ENCODE assay signal across 21 mouse cellular contexts in the genomic region with DNA sequence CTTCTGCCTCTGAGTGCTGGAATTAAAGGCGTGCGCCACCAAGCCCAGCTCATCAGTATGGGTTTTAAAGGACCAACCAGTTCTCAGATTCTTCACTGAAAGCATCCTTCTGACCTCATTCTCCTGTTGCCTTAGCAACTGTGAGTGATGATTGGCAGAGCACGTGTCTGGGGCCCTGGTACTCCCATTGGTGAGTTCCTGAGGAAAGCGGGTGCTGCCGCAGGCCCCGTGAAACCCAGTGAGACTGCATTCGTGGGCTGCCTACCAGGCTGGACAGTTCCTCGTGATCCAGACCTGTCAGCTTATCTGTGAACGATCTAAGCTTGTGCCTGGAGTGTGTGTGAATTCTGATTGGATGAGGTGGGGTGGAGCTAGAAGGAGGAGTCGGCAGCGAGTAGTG. TPM values are rescaled to one million over a fixed set of nuclear protein-coding genes. Genes with fewer than 3 reads are reported as not detected.
DNase-seq lines count a peak whose midpoint lies in the region; ATAC-seq and TF ChIP-seq lines count a peak whose summit lies in the region.
"Had no signal": no experiment of that assay in that cellular context is flagged by ENCODE, and none has a peak within 500 bp of the region (broad histone marks: within the 10 kb centered on the region; RNA-seq: fewer than 3 reads in every experiment).

No protein-coding gene starts in this region.

- ATAC-seq in forebrain, embryonic 16.5 days: peak; percentile 27; the same call in 1 of the 2 replicates
- no peak for ATAC-seq in forebrain, embryonic 12.5 days (ENCODE audit: low FRiP score)
- peak; percentile 69 for ATAC-seq in hindbrain, postnatal 0 days
- no peak for ATAC-seq in hindbrain, embryonic 14.5 days (ENCODE audit: low FRiP score)
- no peak for ATAC-seq in neural tube, embryonic 11.5 days (ENCODE audit: insufficient read depth, low FRiP score, low TSS enrichment)
- no peak for ATAC-seq in neural tube, embryonic 15.5 days (ENCODE audit: low FRiP score)
- peak; percentile 73 for ATAC-seq in midbrain, postnatal 0 days (ENCODE audit: low FRiP score)
- ATAC-seq: activated CD4-positive, CD25-positive, alpha-beta regulatory T cell, adult 4 months; CD4-positive, CD25-positive, alpha-beta regulatory T cell, adult 4 months; lung, postnatal 0 days; Patski had no signal

- no peak for TF ChIP-seq POLR2A in thymus, adult 2 months (IDR thresholded peaks at IDR 0.05; ENCODE audit: control insufficient read depth, extremely low read depth, insufficient read depth, low read length, poor library complexity)

- TF ChIP-seq CTCF in hindbrain, postnatal 0 days (IDR thresholded peaks at IDR 0.05; ENCODE audit: low read depth): no peak
- no peak for TF ChIP-seq CTCF in midbrain, postnatal 0 days (IDR thresholded peaks at IDR 0.05)
- TF ChIP-seq CTCF in thymus, adult 2 months (IDR thresholded peaks at IDR 0.05; ENCODE audit: borderline replicate concordance, control insufficient read depth, extremely low read depth, insufficient read depth, low read length, poor library complexity): no peak

- no peaks in the 10 kb centered on the region for H3K36me3 ChIP-seq in forebrain, embryonic 16.5 days (ENCODE audit: control insufficient read depth, insufficient read depth)
- H3K36me3 ChIP-seq in forebrain, embryonic 12.5 days (replicated peaks): no peaks in the 10 kb centered on the region
- no peaks in the 10 kb centered on the region for H3K36me3 ChIP-seq in hindbrain, postnatal 0 days (ENCODE audit: insufficient read depth, low read length)
- no peaks in the 10 kb centered on the region for H3K36me3 ChIP-seq in hindbrain, embryonic 14.5 days (replicated peaks; ENCODE audit: control insufficient read depth, insufficient read depth)
- H3K36me3 ChIP-seq in neural tube, embryonic 11.5 days (ENCODE audit: control insufficient read depth, insufficient read depth, low read length): no peaks in the 10 kb centered on the region
- H3K36me3 ChIP-seq in neural tube, embryonic 15.5 days: no peaks in the 10 kb centered on the region
- H3K36me3 ChIP-seq in midbrain, postnatal 0 days (ENCODE audit: insufficient read depth, low read length): no peaks in the 10 kb centered on the region
- no peaks in the 10 kb centered on the region for H3K36me3 ChIP-seq in thymus, adult 2 months (ENCODE audit: control insufficient read depth, insufficient read depth, low read length)
- H3K36me3 ChIP-seq: heart, embryonic 15.5 days; midbrain, embryonic 12.5 days had no signal

- H3K4me2 ChIP-seq in forebrain, embryonic 16.5 days (ENCODE audit: low read length): no peak overlapping the region
- no peak overlapping the region for H3K4me2 ChIP-seq in forebrain, embryonic 12.5 days
- no peak overlapping the region for H3K4me2 ChIP-seq in hindbrain, postnatal 0 days (ENCODE audit: low read depth, low read length)
- no peak overlapping the region for H3K4me2 ChIP-seq in hindbrain, embryonic 14.5 days (replicated peaks)
- no peak overlapping the region for H3K4me2 ChIP-seq in neural tube, embryonic 11.5 days (ENCODE audit: low read depth)
- H3K4me2 ChIP-seq in neural tube, embryonic 15.5 days: no peak overlapping the region
- no peak overlapping the region for H3K4me2 ChIP-seq in midbrain, postnatal 0 days (ENCODE audit: low read depth, low read length, poor library complexity, severe bottlenecking)
- H3K4me2 ChIP-seq: heart, embryonic 15.5 days; midbrain, embryonic 12.5 days had no signal

- H3K27me3 ChIP-seq in forebrain, embryonic 16.5 days (replicated peaks; ENCODE audit: control insufficient read depth, insufficient read depth, low read length): no peaks in the 10 kb centered on the region
- H3K27me3 ChIP-seq in forebrain, embryonic 12.5 days: no peaks in the 10 kb centered on the region
- H3K27me3 ChIP-seq in hindbrain, postnatal 0 days (ENCODE audit: insufficient read depth, low read length): no peaks in the 10 kb centered on the region
- H3K27me3 ChIP-seq in hindbrain, embryonic 14.5 days (ENCODE audit: control insufficient read depth, insufficient read depth, low read length): no peaks in the 10 kb centered on the region
- no peaks in the 10 kb centered on the region for H3K27me3 ChIP-seq in neural tube, embryonic 11.5 days (ENCODE audit: control insufficient read depth, insufficient read depth, low read length)
- H3K27me3 ChIP-seq in neural tube, embryonic 15.5 days (replicated peaks): no peaks in the 10 kb centered on the region
- no peaks in the 10 kb centered on the region for H3K27me3 ChIP-seq in midbrain, postnatal 0 days (ENCODE audit: insufficient read depth, low read length)
- H3K27me3 ChIP-seq in thymus, adult 2 months (ENCODE audit: control insufficient read depth, insufficient read depth, low read length): no peaks in the 10 kb centered on the region
- H3K27me3 ChIP-seq: heart, embryonic 15.5 days; midbrain, embryonic 12.5 days; Patski had no signal

- H3K4me1 ChIP-seq in forebrain, embryonic 16.5 days (replicated peaks; ENCODE audit: control insufficient read depth, insufficient read depth, low read length): no peaks in the 10 kb centered on the region
- H3K4me1 ChIP-seq in forebrain, embryonic 12.5 days: 0 out of 2 replicates have a peak, but pooled peaks cover 3% of the 10 kb centered on the region
- no peaks in the 10 kb centered on the region for H3K4me1 ChIP-seq in hindbrain, postnatal 0 days (ENCODE audit: insufficient read depth, low read length)
- H3K4me1 ChIP-seq in hindbrain, embryonic 14.5 days (replicated peaks; ENCODE audit: control insufficient read depth, insufficient read depth, low read length): no peaks in the 10 kb centered on the region
- H3K4me1 ChIP-seq in neural tube, embryonic 11.5 days (ENCODE audit: control insufficient read depth, insufficient read depth, low read length): no peaks in the 10 kb centered on the region
- H3K4me1 ChIP-seq in neural tube, embryonic 15.5 days: peaks cover 17% of the 10 kb centered on the region
- H3K4me1 ChIP-seq in midbrain, postnatal 0 days (ENCODE audit: insufficient read depth, low read length): no peaks in the 10 kb centered on the region
- no peaks in the 10 kb centered on the region for H3K4me1 ChIP-seq in thymus, adult 2 months (replicated peaks; ENCODE audit: control insufficient read depth, insufficient read depth, low read length)
- H3K4me1 ChIP-seq: midbrain, embryonic 12.5 days had no signal

- peak; percentile 40 for DNase-seq in hindbrain, postnatal 0 days (ENCODE audit: low spot score)
- DNase-seq in hindbrain, embryonic 14.5 days (ENCODE audit: low spot score): no peak
- DNase-seq in neural tube, embryonic 11.5 days (ENCODE audit: low spot score): peak; percentile 2
- DNase-seq in midbrain, postnatal 0 days (ENCODE audit: low spot score): peak; percentile 48
- no peak for DNase-seq in thymus, adult 2 months
- DNase-seq: adrenal gland, adult 8-10 months; cerebellum, adult 8-10 months; cerebellum, postnatal 36 days; heart, postnatal 36 days; kidney, adult 2 months; thymus, postnatal 36 days had no signal

- WGBS in forebrain, embryonic 16.5 days: 59% methylated on average over 11 of the region's 11 CpGs
- WGBS in forebrain, embryonic 12.5 days: 68% methylated on average over 11 of the region's 11 CpGs
- 52% methylated on average over 11 of the region's 11 CpGs for WGBS in hindbrain, postnatal 0 days
- WGBS in hindbrain, embryonic 14.5 days: 60% methylated on average over 11 of the region's 11 CpGs
- WGBS in neural tube, embryonic 11.5 days: 66% methylated on average over 11 of the region's 11 CpGs
- 69% methylated on average over 11 of the region's 11 CpGs for WGBS in neural tube, embryonic 15.5 days
- WGBS in midbrain, postnatal 0 days: 56% methylated on average over 11 of the region's 11 CpGs
- WGBS in thymus, adult 2 months: 83% methylated on average over 11 of the region's 11 CpGs

- no peaks in the 10 kb centered on the region for H3K9me3 ChIP-seq in forebrain, embryonic 16.5 days (ENCODE audit: control insufficient read depth, low read length)
- H3K9me3 ChIP-seq in forebrain, embryonic 12.5 days: no peaks in the 10 kb centered on the region
- H3K9me3 ChIP-seq in hindbrain, postnatal 0 days (ENCODE audit: low read length): no peaks in the 10 kb centered on the region
- no peaks in the 10 kb centered on the region for H3K9me3 ChIP-seq in hindbrain, embryonic 14.5 days (ENCODE audit: control insufficient read depth, low read length)
- no peaks in the 10 kb centered on the region for H3K9me3 ChIP-seq in neural tube, embryonic 11.5 days (ENCODE audit: control insufficient read depth, low read length)
- no peaks in the 10 kb centered on the region for H3K9me3 ChIP-seq in neural tube, embryonic 15.5 days (replicated peaks)
- H3K9me3 ChIP-seq in midbrain, postnatal 0 days (ENCODE audit: low read length): no peaks in the 10 kb centered on the region
- H3K9me3 ChIP-seq: heart, embryonic 15.5 days; midbrain, embryonic 12.5 days had no signal

- H3K9ac ChIP-seq in forebrain, embryonic 16.5 days (replicated peaks; ENCODE audit: low read depth, low read length): no peak overlapping the region
- no peak overlapping the region for H3K9ac ChIP-seq in forebrain, embryonic 12.5 days
- no peak overlapping the region for H3K9ac ChIP-seq in hindbrain, postnatal 0 days (replicated peaks; ENCODE audit: low read length)
- no peak overlapping the region for H3K9ac ChIP-seq in hindbrain, embryonic 14.5 days
- no peak overlapping the region for H3K9ac ChIP-seq in neural tube, embryonic 11.5 days (ENCODE audit: low read length)
- H3K9ac ChIP-seq in neural tube, embryonic 15.5 days (replicated peaks): no peak overlapping the region
- no peak overlapping the region for H3K9ac ChIP-seq in midbrain, postnatal 0 days (replicated peaks; ENCODE audit: low read length, poor library complexity, severe bottlenecking)
- H3K9ac ChIP-seq: heart, embryonic 15.5 days; midbrain, embryonic 12.5 days had no signal

- no peak overlapping the region for H3K4me3 ChIP-seq in forebrain, embryonic 16.5 days (replicated peaks; ENCODE audit: low read length)
- no peak overlapping the region for H3K4me3 ChIP-seq in forebrain, embryonic 12.5 days (replicated peaks)
- no peak overlapping the region for H3K4me3 ChIP-seq in hindbrain, postnatal 0 days (ENCODE audit: low read length)
- no peak overlapping the region for H3K4me3 ChIP-seq in hindbrain, embryonic 14.5 days (replicated peaks; ENCODE audit: low read length)
- H3K4me3 ChIP-seq in neural tube, embryonic 11.5 days (ENCODE audit: low read depth, low read length): no peak overlapping the region
- no peak overlapping the region for H3K4me3 ChIP-seq in neural tube, embryonic 15.5 days (replicated peaks)
- no peak overlapping the region for H3K4me3 ChIP-seq in midbrain, postnatal 0 days (ENCODE audit: low read depth, low read length)
- H3K4me3 ChIP-seq in thymus, adult 2 months (ENCODE audit: control insufficient read depth, insufficient read depth, low read length): no peak overlapping the region
- H3K4me3 ChIP-seq: heart, embryonic 15.5 days; midbrain, embryonic 12.5 days had no signal

- no peak overlapping the region for H3K27ac ChIP-seq in forebrain, embryonic 16.5 days (ENCODE audit: low read length)
- H3K27ac ChIP-seq in forebrain, embryonic 12.5 days: no peak overlapping the region
- no peak overlapping the region for H3K27ac ChIP-seq in hindbrain, postnatal 0 days
- H3K27ac ChIP-seq in hindbrain, embryonic 14.5 days: no peak overlapping the region
- H3K27ac ChIP-seq in neural tube, embryonic 11.5 days (ENCODE audit: low read depth, low read length): no peak overlapping the region
- no peak overlapping the region for H3K27ac ChIP-seq in neural tube, embryonic 15.5 days (replicated peaks)
- H3K27ac ChIP-seq in midbrain, postnatal 0 days (ENCODE audit: low read depth, low read length): no peak overlapping the region
- H3K27ac ChIP-seq in thymus, adult 2 months (ENCODE audit: control insufficient read depth, insufficient read depth, low read length): no peak overlapping the region
- H3K27ac ChIP-seq: heart, embryonic 15.5 days; kidney, postnatal 0 days; midbrain, embryonic 12.5 days had no signal

RNA-seq across cellular contexts. Expression of a gene that starts 45.0 kb away (rescaled TPM):
- 18.5 and 20.6 TPM in 2 replicates for polyA plus RNA-seq in forebrain, embryonic 16.5 days (2015; fragmentation: Nextera tagmentation; extraction: Ambion mirVana)
- 18.6 and 22.9 TPM in 2 replicates for polyA plus RNA-seq in forebrain, embryonic 12.5 days (2016; fragmentation: Nextera tagmentation; extraction: Ambion mirVana)
- total RNA-seq in hindbrain, postnatal 0 days (2014; rRNA removed): 7.2 and 12.8 TPM in 2 replicates
- polyA plus RNA-seq in hindbrain, postnatal 0 days (2015; fragmentation: Nextera tagmentation; extraction: Ambion mirVana): 17.3 and 18.8 TPM in 2 replicates
- polyA plus RNA-seq in hindbrain, embryonic 14.5 days (2014; fragmentation: Nextera tagmentation; extraction: Ambion mirVana): 14.7 and 17.9 TPM in 2 replicates
- polyA plus RNA-seq in neural tube, embryonic 11.5 days (2014; fragmentation: Nextera tagmentation; extraction: Ambion mirVana): 27.2 and 29.7 TPM in 2 replicates
- 13.8 and 95.4 TPM in 2 replicates for polyA plus RNA-seq in neural tube, embryonic 15.5 days (2015; fragmentation: Nextera tagmentation; extraction: Ambion mirVana)
- total RNA-seq in midbrain, postnatal 0 days (2014; rRNA removed): 8.3 and 9.0 TPM in 2 replicates
- 16.1 and 19.0 TPM in 2 replicates for polyA plus RNA-seq in midbrain, postnatal 0 days (2015; fragmentation: Nextera tagmentation; extraction: Ambion mirVana)
- polyA plus RNA-seq in thymus, adult 2 months (2012; rRNA removed): 644 and 667 TPM in 2 replicates

Comparison
In these comparisons a context has a peak if more than half of its experiments do, and no peak if none do; other contexts are left out.
1. ATAC-seq: peak in forebrain, embryonic 16.5 days (single experiment), hindbrain, postnatal 0 days (single experiment) and midbrain, postnatal 0 days (single experiment); none in forebrain, embryonic 12.5 days (single experiment), hindbrain, embryonic 14.5 days (single experiment), neural tube, embryonic 11.5 days (single experiment) and neural tube, embryonic 15.5 days (single experiment).
2. DNase-seq: peak in hindbrain, postnatal 0 days (single experiment), neural tube, embryonic 11.5 days (single experiment) and midbrain, postnatal 0 days (single experiment); none in hindbrain, embryonic 14.5 days (single experiment) and thymus, adult 2 months (single experiment).